Comparison of ENCODE assay signal across 8 mouse cellular contexts in genomic region chr5:144223899-144224816, GRCm38 (mm10). TPM values are rescaled to one million over a fixed set of nuclear protein-coding genes. Genes with fewer than 3 reads are reported as not detected.
DNase-seq lines count a peak whose midpoint lies in the region; ATAC-seq and TF ChIP-seq lines count a peak whose summit lies in the region.

No protein-coding gene starts in this region.

- H3K4me2 ChIP-seq in neural tube, embryonic 11.5 days (ENCODE audit: low read depth), result peak overlapping the region; percentile 77
- peak overlapping the region; percentile 81 for H3K4me2 ChIP-seq in intestine, embryonic 16.5 days (ENCODE audit: low read depth, low read length)

- H3K9ac ChIP-seq in neural tube, embryonic 11.5 days (ENCODE audit: low read length), result peak overlapping the region; percentile 78
- H3K9ac ChIP-seq in intestine, embryonic 16.5 days (ENCODE audit: low read depth, low read length), result peak overlapping the region; percentile 69

- peak; percentile 48 for DNase-seq in cerebellum, adult 11-12 months
- DNase-seq in cerebellum, postnatal 10 days, result no peak
- no peak for DNase-seq in neural tube, embryonic 11.5 days (ENCODE audit: low spot score)
- DNase-seq in neural tube, embryonic 10.5 days (ENCODE audit: extremely low spot score, low spot score), result no peak
- DNase-seq in left cerebral cortex, adult 9 months (ENCODE audit: low spot score in 2 of 2), result no peak
- DNase-seq in ovary, adult 18-20 months (ENCODE audit: low spot score), result no peak

- peak overlapping the region; percentile 61 for H3K4me3 ChIP-seq in neural tube, embryonic 11.5 days (ENCODE audit: low read depth, low read length)
- H3K4me3 ChIP-seq in intestine, embryonic 16.5 days (ENCODE audit: low read length), result peak overlapping the region; percentile 61
- H3K4me3 ChIP-seq in small intestine, adult 2 months (ENCODE audit: low read depth, low read length), result peak overlapping the region; percentile 88

- peak; percentile 46; the same call in 1 of the 2 replicates for ATAC-seq in neural tube, embryonic 11.5 days (ENCODE audit: insufficient read depth, low FRiP score, low TSS enrichment)
- 0 out of 2 replicates have a peak, but pooled peaks have one; percentile 20 for ATAC-seq in intestine, embryonic 16.5 days

- H3K36me3 ChIP-seq in neural tube, embryonic 11.5 days (ENCODE audit: control insufficient read depth, insufficient read depth, low read length), result no peaks in the 10 kb centered on the region
- no peaks in the 10 kb centered on the region for H3K36me3 ChIP-seq in intestine, embryonic 16.5 days (ENCODE audit: control insufficient read depth, insufficient read depth, low read length)
- H3K36me3 ChIP-seq in small intestine, adult 2 months (ENCODE audit: control insufficient read depth, insufficient read depth, low read length), result no peaks in the 10 kb centered on the region

- H3K9me3 ChIP-seq in neural tube, embryonic 11.5 days (ENCODE audit: control insufficient read depth, low read length), result no peaks in the 10 kb centered on the region
- no peaks in the 10 kb centered on the region for H3K9me3 ChIP-seq in intestine, embryonic 16.5 days (ENCODE audit: control insufficient read depth, low read length)

- H3K27me3 ChIP-seq in neural tube, embryonic 11.5 days (ENCODE audit: control insufficient read depth, insufficient read depth, low read length), result no peaks in the 10 kb centered on the region
- H3K27me3 ChIP-seq in intestine, embryonic 16.5 days (replicated peaks; ENCODE audit: control insufficient read depth, insufficient read depth, low read length), result no peaks in the 10 kb centered on the region
- no peaks in the 10 kb centered on the region for H3K27me3 ChIP-seq in small intestine, adult 2 months (ENCODE audit: control insufficient read depth, insufficient read depth, low read length)

- peak overlapping the region; percentile 29; the same call in 1 of the 2 replicates for H3K27ac ChIP-seq in neural tube, embryonic 11.5 days (ENCODE audit: low read depth, low read length)
- peak overlapping the region; percentile 25; the same call in 1 of the 2 replicates for H3K27ac ChIP-seq in intestine, embryonic 16.5 days (ENCODE audit: low read length)
- H3K27ac ChIP-seq in small intestine, adult 2 months (ENCODE audit: insufficient read depth, low read depth, low read length), result peak overlapping the region; percentile 51; the same call in 1 of the 2 replicates

- no peak for TF ChIP-seq POLR2A in small intestine, adult 2 months (IDR thresholded peaks at IDR 0.05; ENCODE audit: low read depth, low read length)

- H3K4me1 ChIP-seq in neural tube, embryonic 11.5 days (ENCODE audit: control insufficient read depth, insufficient read depth, low read length), result peaks cover 5% of the 10 kb centered on the region
- H3K4me1 ChIP-seq in intestine, embryonic 16.5 days (ENCODE audit: control insufficient read depth, insufficient read depth, low read length), result peaks cover 6% of the 10 kb centered on the region; the same call in 1 of the 2 replicates
- H3K4me1 ChIP-seq in small intestine, adult 2 months (ENCODE audit: control insufficient read depth, insufficient read depth, insufficient read length, low read length), result no peaks in the 10 kb centered on the region

- WGBS in neural tube, embryonic 11.5 days, result 23% methylated on average over 18 of the region's 18 CpGs
- 27% methylated on average over 18 of the region's 18 CpGs for WGBS in intestine, embryonic 16.5 days
- WGBS in small intestine, adult 2 months, result 26% methylated on average over 18 of the region's 18 CpGs

- TF ChIP-seq CTCF in small intestine, adult 2 months (IDR thresholded peaks at IDR 0.05; ENCODE audit: extremely low read depth, insufficient read length, insufficient replicate concordance, low read depth, low read length), result no peak

RNA-seq across cellular contexts. Expression of gene Tecpr1, which starts 0.7 kb away (rescaled TPM):
- polyA plus RNA-seq in neural tube, embryonic 11.5 days (2014; fragmentation: Nextera tagmentation; extraction: Ambion mirVana), result 18.4 and 18.6 TPM in 2 replicates
- 19.3 and 20.4 TPM in 2 replicates for polyA plus RNA-seq in intestine, embryonic 16.5 days (2015; fragmentation: Nextera tagmentation; extraction: Ambion mirVana)
- 16.0 and 29.7 TPM in 2 replicates for polyA plus RNA-seq in small intestine, adult 2 months (2012; rRNA removed)

RNA-seq across cellular contexts. Expression of gene Bri3, which starts 20.1 kb away (rescaled TPM):
- 119 and 121 TPM in 2 replicates for polyA plus RNA-seq in neural tube, embryonic 11.5 days (2014; fragmentation: Nextera tagmentation; extraction: Ambion mirVana)
- polyA plus RNA-seq in intestine, embryonic 16.5 days (2015; fragmentation: Nextera tagmentation; extraction: Ambion mirVana), result 111 and 142 TPM in 2 replicates
- 60.1 and 154 TPM in 2 replicates for polyA plus RNA-seq in small intestine, adult 2 months (2012; rRNA removed)

RNA-seq across cellular contexts. Expression of gene Bhlha15, which starts 34.1 kb away (rescaled TPM):
- polyA plus RNA-seq in neural tube, embryonic 11.5 days (2014; fragmentation: Nextera tagmentation; extraction: Ambion mirVana), result 0.08 TPM in 1 of 2 replicates, not detected in the other
- polyA plus RNA-seq in intestine, embryonic 16.5 days (2015; fragmentation: Nextera tagmentation; extraction: Ambion mirVana), result 10.2 and 13.0 TPM in 2 replicates
- 10.9 and 21.3 TPM in 2 replicates for polyA plus RNA-seq in small intestine, adult 2 months (2012; rRNA removed)

Comparison
In these comparisons a context has a peak if more than half of its experiments do, and no peak if none do; other contexts are left out.
1. RNA of gene Bhlha15, which starts 34.1 kb away (polyA plus RNA-seq): 10.9 to 21.3 TPM in small intestine, adult 2 months and 10.2 to 13.0 TPM in intestine, embryonic 16.5 days; 0.08 TPM in neural tube, embryonic 11.5 days; every median in the first group is over 10 times any median in the second.
2. Peak in every context shown above with its lines, with median percentiles within 50 percentile points of each other: H3K27ac ChIP-seq and H3K4me3 ChIP-seq.